9 mouse cellular contexts compared by ENCODE assay signal in genomic region chr11:106514446-106514845, GRCm38 (mm10). TPM values are rescaled to one million over a fixed set of nuclear protein-coding genes. Genes with fewer than 3 reads are reported as not detected.
DNase-seq lines count a peak whose midpoint lies in the region; ATAC-seq and TF ChIP-seq lines count a peak whose summit lies in the region.
"Had no signal": no experiment of that assay in that cellular context is flagged by ENCODE, and none has a peak within 500 bp of the region (broad histone marks: within the 10 kb centered on the region; RNA-seq: fewer than 3 reads in every experiment).

No protein-coding gene starts in this region.

- peak overlapping the region; percentile 2; the same call in 1 of the 2 replicates for H3K9ac ChIP-seq in heart, embryonic 12.5 days
- 0 out of 2 replicates have a peak overlapping the region, but pooled peaks have one; percentile 19 for H3K9ac ChIP-seq in limb, embryonic 13.5 days
- H3K9ac ChIP-seq: forebrain, embryonic 12.5 days had no signal

- no peak overlapping the region for H3K4me2 ChIP-seq in heart, embryonic 12.5 days
- H3K4me2 ChIP-seq in limb, embryonic 13.5 days (replicated peaks), result no peak overlapping the region
- H3K4me2 ChIP-seq: forebrain, embryonic 12.5 days had no signal

- H3K27ac ChIP-seq in heart, embryonic 12.5 days (ENCODE audit: poor library complexity, severe bottlenecking), result peak overlapping the region; percentile 6; the same call in 1 of the 2 replicates
- no peak overlapping the region; the same call in 1 of the 2 replicates for H3K27ac ChIP-seq in limb, embryonic 13.5 days
- H3K27ac ChIP-seq in cerebellum, adult 2 months (ENCODE audit: insufficient read depth, low read length), result no peak overlapping the region
- H3K27ac ChIP-seq: forebrain, embryonic 12.5 days had no signal

- no peak for DNase-seq in heart, postnatal 14 days
- no peak for DNase-seq in G1E (ENCODE audit: low spot score)
- peak; percentile 27 to 53 for DNase-seq in gastrocnemius, adult 8-10 months (ENCODE audit: low spot score in 2 of 2)
- no peak for DNase-seq in urinary bladder, adult 2 months (ENCODE audit: low spot score)
- no peak for DNase-seq in cerebellum, adult 2 months
- DNase-seq in left cerebral cortex, adult 11 months (ENCODE audit: low spot score), result no peak

- no peak for ATAC-seq in heart, embryonic 12.5 days (ENCODE audit: insufficient number of reproducible peaks, low FRiP score)
- 0 out of 2 replicates have a peak, but pooled peaks have one; percentile 11 for ATAC-seq in G1E (ENCODE audit: extremely low read depth, insufficient number of reproducible peaks, low FRiP score, poor library complexity, severe bottlenecking)
- ATAC-seq in limb, embryonic 13.5 days (ENCODE audit: low FRiP score, low read depth), result no peak

- no peak overlapping the region for H3K4me3 ChIP-seq in heart, embryonic 12.5 days
- peak overlapping the region; percentile 33; the same call in 1 of the 2 replicates for H3K4me3 ChIP-seq in G1E (ENCODE audit: low read depth, low read length)
- H3K4me3 ChIP-seq in limb, embryonic 13.5 days, result no peak overlapping the region
- no peak overlapping the region for H3K4me3 ChIP-seq in cerebellum, adult 2 months (replicated peaks; ENCODE audit: insufficient read depth, low read depth, low read length)
- H3K4me3 ChIP-seq: forebrain, embryonic 12.5 days had no signal

- intact Hi-C loops in heart, postnatal 14 days (cut with DNase I), result no loop called here

- TF ChIP-seq CTCF in G1E (IDR thresholded peaks at IDR 0.05; ENCODE audit: low read depth, low read length), result no peak
- no peak for TF ChIP-seq CTCF in cerebellum, adult 2 months (IDR thresholded peaks at IDR 0.05; ENCODE audit: borderline replicate concordance, insufficient read depth, low read depth, low read length)

- 31% methylated on average over 5 of the region's 5 CpGs for WGBS in heart, embryonic 12.5 days
- 40% methylated on average over 5 of the region's 5 CpGs for WGBS in limb, embryonic 13.5 days
- 75% methylated on average over 5 of the region's 5 CpGs for WGBS in cerebellum, adult 2 months

- H3K27me3 ChIP-seq in heart, embryonic 12.5 days (replicated peaks), result no peaks in the 10 kb centered on the region
- no peaks in the 10 kb centered on the region for H3K27me3 ChIP-seq in G1E (ENCODE audit: insufficient read depth, low read length)
- H3K27me3 ChIP-seq in limb, embryonic 13.5 days, result no peaks in the 10 kb centered on the region
- no peaks in the 10 kb centered on the region for H3K27me3 ChIP-seq in cerebellum, adult 2 months (ENCODE audit: control insufficient read depth, insufficient read depth, low read length)
- H3K27me3 ChIP-seq: forebrain, embryonic 12.5 days had no signal

- peaks cover 27% of the 10 kb centered on the region for H3K4me1 ChIP-seq in heart, embryonic 12.5 days (replicated peaks)
- H3K4me1 ChIP-seq in G1E (ENCODE audit: insufficient read depth, low read depth, low read length), result peaks cover 39% of the 10 kb centered on the region
- peaks cover 37% of the 10 kb centered on the region for H3K4me1 ChIP-seq in limb, embryonic 13.5 days
- H3K4me1 ChIP-seq in cerebellum, adult 2 months (ENCODE audit: control insufficient read depth, insufficient read depth, low read length), result no peaks in the 10 kb centered on the region

- H3K9me3 ChIP-seq in heart, embryonic 12.5 days (replicated peaks), result no peaks in the 10 kb centered on the region
- no peaks in the 10 kb centered on the region for H3K9me3 ChIP-seq in G1E (replicated peaks)
- H3K9me3 ChIP-seq in limb, embryonic 13.5 days, result no peaks in the 10 kb centered on the region
- H3K9me3 ChIP-seq: forebrain, embryonic 12.5 days had no signal

- H3K36me3 ChIP-seq in heart, embryonic 12.5 days, result peaks cover 23% of the 10 kb centered on the region
- peaks cover 28% of the 10 kb centered on the region for H3K36me3 ChIP-seq in G1E (replicated peaks)
- peaks cover 30% of the 10 kb centered on the region for H3K36me3 ChIP-seq in limb, embryonic 13.5 days

- no peak for TF ChIP-seq POLR2A in cerebellum, adult 2 months (IDR thresholded peaks at IDR 0.05; ENCODE audit: borderline replicate concordance, insufficient read depth, low read length)

RNA-seq across cellular contexts. Expression of gene Ern1, which starts 26.8 kb away (rescaled TPM):
- polyA plus RNA-seq in heart, embryonic 12.5 days (2016; fragmentation: Nextera tagmentation; extraction: Ambion mirVana), result 5.7 and 6.9 TPM in 2 replicates
- total RNA-seq in heart, postnatal 14 days (2021), result 10 to 100 TPM in 1 of 2 experiments, 1 to 10 TPM in 1; 9.9 to 10.9 TPM
- total RNA-seq in G1E (2014; fragmentation: Nextera tagmentation), result 44.5 and 47.7 TPM in 2 replicates
- 11.5 and 14.9 TPM in 2 replicates for total RNA-seq in G1E (2017)
- 10.9 and 11.0 TPM in 2 replicates for polyA plus RNA-seq in G1E (2012)
- total RNA-seq in gastrocnemius, adult 8-10 months (2022), result 1 to 10 TPM; 6.9 to 8.9 (median 7.6) TPM
- 6.8 and 7.6 TPM in 2 replicates for polyA plus RNA-seq in limb, embryonic 13.5 days (2015; fragmentation: Nextera tagmentation; extraction: Ambion mirVana)
- polyA plus RNA-seq in urinary bladder, adult 2 months (2012; rRNA removed), result 11.6 and 12.0 TPM in 2 replicates
- 7.6 and 8.6 TPM in 2 replicates for polyA plus RNA-seq in cerebellum, adult 2 months (2012; rRNA removed)

Comparison
In these comparisons a context has a peak if more than half of its experiments do, and no peak if none do; other contexts are left out.
1. DNase-seq: peak in gastrocnemius, adult 8-10 months (2 of 2); none in heart, postnatal 14 days (0 of 2), G1E (single experiment), urinary bladder, adult 2 months (single experiment), cerebellum, adult 2 months (0 of 2) and left cerebral cortex, adult 11 months (single experiment).